Mouse (Mus musculus) bone marrow macrophage, adult 2 months (primary cell): ENCODE measurements around the gene Rbm6. TPM values are rescaled to one million over a fixed set of nuclear protein-coding genes. Genes with fewer than 3 reads are reported as not detected.

ENCODE experiments used
- H3K27ac ChIP-seq: 2 replicates; pipeline ENCODE4 v1.5.1; 2012; ENCODE audit warnings: low read depth, low read length; ENCODE audit not compliant: insufficient read depth
- H3K4me1 ChIP-seq: 2 replicates; pipeline ENCODE4 v1.6.1; 2012; ENCODE audit warnings: low read length; ENCODE audit not compliant: control insufficient read depth, insufficient read depth
- H3K4me3 ChIP-seq: 2 replicates; pipeline ENCODE4 v1.5.1; 2012; ENCODE audit warnings: mild to moderate bottlenecking, low read length, moderate library complexity; ENCODE audit not compliant: insufficient read depth
- CTCF ChIP-seq: IDR thresholded peaks from 2 replicates; pipeline ENCODE4 v1.5.1; 2012; ENCODE audit warnings: low read depth, mild to moderate bottlenecking, low read length, moderate library complexity
- POLR2A ChIP-seq: IDR thresholded peaks from 2 replicates; pipeline ENCODE4 v1.6.1; 2012; ENCODE audit warnings: mild to moderate bottlenecking, low read depth, low read length, borderline replicate concordance
- polyA plus RNA-seq: library from polyadenylated mRNA; stranded (reverse); fragments of >200 nt; gene quantifications from 2 replicates; pipeline ENCODE4 v1.2.4, GENCODE M21; 2012; ENCODE audit not compliant: missing spikeins, insufficient read depth, insufficient read length

The Rbm6 gene
- polyA plus RNA-seq, 1 experiment, result 73.5 TPM

GRCm38 (mm10) chr9:107906252-107906966 is 33.4 kb upstream of the Rbm6 start, which contains the start of gene Mst1r:
Gene Mst1r (plus strand): TSS chr9:107906873.
- Histone ChIP-seq H3K27ac (no peak within 1 kb of the TSS), H3K4me1 (peaks cover 9% of the 10 kb centered on the region), H3K4me3 (no peak within 1 kb of the TSS)
- TF ChIP-seq POLR2A, result no peak
- TF ChIP-seq CTCF, result no peak

GRCm38 (mm10) chr9:107904726-107905125 is 31.7 kb upstream of the Rbm6 start:
- peaks cover 9% of the 10 kb centered on the region for H3K4me1 ChIP-seq
- no peak for TF ChIP-seq POLR2A
- TF ChIP-seq CTCF, result peak; percentile 96
- H3K27ac ChIP-seq, result no peak overlapping the region
- H3K4me3 ChIP-seq, result no peak overlapping the region

- H3K27ac ChIP-seq, result no peak overlapping the region
- H3K4me1 ChIP-seq, result no peaks in the 10 kb centered on the region
- TF ChIP-seq CTCF, result no peak
- no peak for TF ChIP-seq POLR2A
- no peak overlapping the region for H3K4me3 ChIP-seq
These were observed 28.5 kb upstream of the Rbm6 start for GRCm38 (mm10) chr9:107901627-107901914.

- TF ChIP-seq CTCF, result no peak
- TF ChIP-seq POLR2A, result no peak
- H3K4me1 ChIP-seq, result no peaks in the 10 kb centered on the region
- no peak overlapping the region for H3K27ac ChIP-seq
- H3K4me3 ChIP-seq, result no peak overlapping the region
These were observed 28.0 kb upstream of the Rbm6 start for GRCm38 (mm10) chr9:107900840-107901626.

GRCm38 (mm10) chr9:107899855-107900254 is 26.8 kb upstream of the Rbm6 start:
- Histone ChIP-seq H3K4me1 (no peaks in the 10 kb centered on the region), H3K27ac (no peak overlapping the region), H3K4me3 (no peak overlapping the region)
- TF ChIP-seq CTCF (no peak), POLR2A (no peak)

- TF ChIP-seq CTCF (no peak), POLR2A (no peak)
- H3K4me1 ChIP-seq, result no peaks in the 10 kb centered on the region
- H3K4me3 ChIP-seq, result no peak overlapping the region
- H3K27ac ChIP-seq, result no peak overlapping the region
These were observed 25.5 kb upstream of the Rbm6 start for GRCm38 (mm10) chr9:107898563-107898962.

GRCm38 (mm10) chr9:107891023-107891422 is 18.0 kb upstream of the Rbm6 start:
- H3K27ac ChIP-seq, result no peak overlapping the region
- H3K4me1 ChIP-seq, result peaks cover 6% of the 10 kb centered on the region
- no peak overlapping the region for H3K4me3 ChIP-seq
- no peak for TF ChIP-seq POLR2A
- TF ChIP-seq CTCF, result peak; percentile 36; the same call in 1 of the 2 replicates

GRCm38 (mm10) chr9:107890260-107890659 is 17.2 kb upstream of the Rbm6 start:
- H3K27ac ChIP-seq, result no peak overlapping the region
- TF ChIP-seq CTCF (no peak), POLR2A (no peak)
- no peak overlapping the region for H3K4me3 ChIP-seq
- peaks cover 6% of the 10 kb centered on the region for H3K4me1 ChIP-seq

GRCm38 (mm10) chr9:107888267-107888850 is 15.3 kb upstream of the Rbm6 start:
- peak overlapping the region; percentile 47; the same call in 1 of the 2 replicates for H3K27ac ChIP-seq
- no peak for TF ChIP-seq CTCF
- no peak for TF ChIP-seq POLR2A

More at GRCm38 (mm10) chr9:107888267-107888850, 15.3 kb upstream of the Rbm6 start:
- Histone ChIP-seq H3K4me1 (peaks cover 6% of the 10 kb centered on the region), H3K4me3 (peak overlapping the region; percentile 100)
